Mouse (Mus musculus): Measurements from ENCODE around the gene Sacs.

Sacs gene

GRCm38 (mm10) chr14:61161367-61162334, 23.4 kb downstream of the Sacs start:
- no peak for DNase-seq

GRCm38 (mm10) chr14:61164461-61164860, 26.2 kb downstream of the Sacs start:
- DNase-seq = no peak

GRCm38 (mm10) chr14:61165929-61166328, 27.7 kb downstream of the Sacs start:
- no peak for DNase-seq

GRCm38 (mm10) chr14:61171261-61171970, 33.2 kb downstream of the Sacs start:
- no peak for DNase-seq

- DNase-seq = peak; percentile 100
Measured at GRCm38 (mm10) chr14:61172548-61173158, 34.4 kb downstream of the Sacs start.

GRCm38 (mm10) chr14:61173229-61173628, 35.0 kb downstream of the Sacs start:
- peak; percentile 66 to 80 for DNase-seq

GRCm38 (mm10) chr14:61191904-61192303, 53.6 kb downstream of the Sacs start:
- DNase-seq = no peak

GRCm38 (mm10) chr14:61192326-61192725, 54.1 kb downstream of the Sacs start:
- DNase-seq = no peak

GRCm38 (mm10) chr14:61194416-61194815, 56.2 kb downstream of the Sacs start:
- DNase-seq = no peak

GRCm38 (mm10) chr14:61210111-61210510, 71.9 kb downstream of the Sacs start:
- DNase-seq = no peak

- DNase-seq = no peak
Measured at GRCm38 (mm10) chr14:61211754-61212153, 73.5 kb downstream of the Sacs start.

- DNase-seq = no peak
Measured at GRCm38 (mm10) chr14:61221166-61221565, 82.9 kb downstream of the Sacs start.

- DNase-seq = no peak
Measured at GRCm38 (mm10) chr14:61222506-61222905, 84.2 kb downstream of the Sacs start.

- DNase-seq = no peak
Measured at GRCm38 (mm10) chr14:61223740-61224139, 85.5 kb downstream of the Sacs start.

GRCm38 (mm10) chr14:61224387-61225077, 86.3 kb downstream of the Sacs start:
- no peak for DNase-seq

- no peak for DNase-seq
Measured at GRCm38 (mm10) chr14:61226151-61226550, 87.9 kb downstream of the Sacs start.

GRCm38 (mm10) chr14:61229763-61230162, 91.5 kb downstream of the Sacs start:
- no peak for DNase-seq

GRCm38 (mm10) chr14:61230179-61230578, 91.9 kb downstream of the Sacs start:
- DNase-seq = no peak

GRCm38 (mm10) chr14:61232016-61232568, 93.8 kb downstream of the Sacs start:
- no peak for DNase-seq

- peak; percentile 8 to 16 for DNase-seq
Measured at GRCm38 (mm10) chr14:61235846-61236474, 97.7 kb downstream of the Sacs start.

- peak in 1 of 2 experiments; percentile 12 for DNase-seq
Measured at GRCm38 (mm10) chr14:61237101-61237654, 98.9 kb downstream of the Sacs start.

- no peak for DNase-seq
Measured at GRCm38 (mm10) chr14:61238751-61239150, 100.5 kb downstream of the Sacs start.
